Mouse (Mus musculus) kidney, adult 11 months (tissue): ENCODE data around the gene Sp6.

Experiments
- DNase-seq: peaks from one replicate; pipeline ENCODE4 v3.0.0; 2022

Sp6 gene

DNA sequence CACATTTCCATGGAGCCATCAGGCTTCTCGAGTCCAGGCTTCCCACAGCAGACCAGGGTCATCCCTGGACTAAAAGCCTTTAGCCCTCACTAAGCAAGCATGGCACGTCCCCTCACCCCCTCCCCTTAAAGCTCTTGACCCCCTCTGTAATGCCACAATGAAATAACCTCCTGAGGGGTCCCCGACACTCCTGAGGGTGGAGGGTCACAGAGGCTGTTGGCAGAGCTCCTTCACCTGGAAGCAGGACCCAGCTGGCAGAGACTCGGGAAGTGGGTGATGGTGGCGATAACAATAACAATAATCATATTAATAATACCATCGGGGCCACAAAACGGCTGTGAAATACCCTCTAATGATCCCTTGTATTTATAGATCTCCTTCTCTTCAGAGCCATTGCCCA is 30.3 kb upstream of the Sp6 start, which contains the start of gene Sp2:
TSS of gene Sp2 (minus strand) at position 101 of the 400 bp plus-strand sequence.
- DNase-seq = no peak

DNA sequence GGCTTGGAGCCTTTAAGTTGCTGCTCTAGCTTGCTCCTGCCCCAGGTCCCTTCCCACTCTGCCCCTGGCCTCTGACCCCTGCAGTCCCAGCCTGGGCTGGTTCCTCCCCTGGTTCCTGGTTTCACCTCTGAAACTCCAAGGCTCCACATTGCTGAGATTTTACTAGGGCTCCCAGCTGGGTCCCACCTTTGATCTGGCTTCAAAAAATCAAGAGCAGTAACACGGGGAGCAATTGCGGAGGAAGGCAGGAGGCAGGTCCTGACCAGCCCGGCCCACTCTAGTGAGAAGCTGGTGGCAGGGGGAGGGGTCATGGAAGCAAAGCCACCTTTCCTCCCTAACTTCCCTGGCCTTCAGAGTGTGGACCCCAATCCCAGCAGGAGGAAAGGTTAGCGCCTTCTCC is 28.3 kb upstream of the Sp6 start:
- DNase-seq = no peak

DNA sequence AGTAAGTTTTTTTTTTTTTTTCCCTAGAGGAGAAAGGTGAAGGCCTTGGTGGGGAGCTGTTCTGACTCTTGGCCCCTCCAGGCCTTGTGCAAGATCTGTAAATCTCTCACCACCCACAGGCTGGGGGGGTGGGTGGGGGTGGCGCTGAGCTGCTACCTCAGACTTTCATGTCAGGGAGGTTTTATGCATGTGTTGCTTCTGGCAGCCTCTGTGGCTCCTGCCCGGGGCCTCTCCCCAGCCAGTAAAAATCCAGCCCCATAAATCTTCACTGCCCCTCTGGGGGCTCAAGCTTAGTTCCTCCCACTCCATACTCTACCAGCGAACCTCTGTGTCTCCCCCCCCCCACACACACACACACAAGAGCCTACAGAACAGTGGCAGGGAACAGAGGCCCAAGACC is 26.7 kb upstream of the Sp6 start:
- no peak for DNase-seq

DNA sequence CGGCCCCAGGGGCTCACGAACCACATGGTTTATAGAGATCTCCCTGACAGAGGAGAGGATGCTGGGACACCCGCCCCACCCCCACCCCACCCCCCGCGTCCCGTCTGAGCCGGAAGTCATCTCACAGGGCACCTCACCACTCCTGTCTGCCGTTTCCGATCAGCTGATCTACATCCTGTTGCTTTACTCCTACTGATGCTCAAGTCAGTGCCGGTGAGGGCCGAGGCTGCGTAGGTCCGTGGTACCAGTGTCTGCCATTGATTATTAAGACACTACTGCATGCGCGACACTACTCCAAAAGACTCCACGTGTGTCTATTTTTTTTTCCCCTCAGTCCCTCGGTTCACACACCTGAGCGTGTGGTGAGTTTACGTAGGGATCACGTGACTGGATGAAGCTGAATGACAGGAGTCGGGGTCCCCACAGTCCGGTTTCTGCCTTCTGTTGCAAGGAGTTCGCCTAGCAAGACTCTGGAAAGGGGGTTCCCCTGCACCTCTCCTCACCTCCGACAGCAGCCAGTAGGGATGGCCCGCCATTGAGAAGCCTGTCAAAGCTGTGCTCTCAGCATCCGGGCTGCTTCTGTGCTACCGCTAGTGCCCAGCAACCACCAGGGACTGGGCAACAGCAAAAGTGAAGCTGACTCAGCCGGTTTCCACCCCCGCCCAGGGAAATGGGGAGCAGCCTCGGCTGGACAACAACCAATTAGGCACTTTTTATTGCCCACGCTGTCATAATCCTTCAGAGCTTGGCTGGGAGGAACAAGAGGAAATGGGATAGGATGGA is 25.1 kb upstream of the Sp6 start:
- DNase-seq = no peak

DNA sequence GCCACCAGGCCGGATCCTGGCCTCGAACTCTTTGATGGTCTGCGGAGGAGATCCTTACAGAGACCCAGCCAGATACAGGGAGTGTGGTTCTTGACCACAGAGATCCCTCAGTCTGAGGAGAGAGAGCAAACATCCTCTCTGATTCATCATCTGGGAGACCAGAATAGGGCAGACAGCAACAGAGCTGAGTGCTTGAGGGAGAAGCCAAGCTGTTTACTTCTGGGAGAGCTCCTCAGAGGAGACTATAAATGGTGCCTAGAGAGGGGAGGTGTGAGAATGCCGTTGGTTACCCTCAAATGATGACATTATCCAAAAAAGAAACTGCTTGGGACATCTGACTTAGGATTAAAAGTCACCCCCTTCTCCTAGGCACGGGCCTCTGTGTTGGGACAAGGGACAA is 21.7 kb upstream of the Sp6 start:
- DNase-seq = no peak

DNA sequence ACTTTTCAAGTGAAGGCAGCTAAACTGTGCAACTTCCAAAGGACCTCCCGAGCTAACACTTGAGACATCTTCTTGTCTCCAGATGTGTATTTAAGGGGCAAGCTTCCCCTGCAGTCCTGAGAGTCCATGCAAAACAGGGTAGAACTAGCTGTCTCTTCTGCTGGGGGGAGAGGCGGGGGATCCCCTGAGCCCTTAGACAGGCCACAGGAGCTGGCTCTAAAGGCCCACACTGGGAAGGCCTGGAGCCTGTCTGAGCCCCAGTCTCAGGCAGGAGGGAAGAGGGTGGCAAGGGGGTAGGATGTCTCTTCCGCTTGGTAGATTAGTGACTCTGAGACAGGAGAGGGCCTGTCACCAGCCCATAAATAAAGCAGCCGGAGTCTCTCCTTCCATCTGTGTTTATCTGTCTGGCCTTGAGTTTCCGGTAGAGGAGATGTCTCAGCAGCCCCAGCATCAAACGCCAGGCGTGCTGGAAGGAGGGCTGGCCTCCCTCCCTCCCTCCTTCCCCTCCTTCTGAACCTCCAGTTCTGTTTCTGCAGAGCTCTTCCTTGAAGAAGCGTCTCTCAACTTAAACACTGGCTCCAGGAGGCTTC is 20.4 kb upstream of the Sp6 start:
- no peak for DNase-seq

DNA sequence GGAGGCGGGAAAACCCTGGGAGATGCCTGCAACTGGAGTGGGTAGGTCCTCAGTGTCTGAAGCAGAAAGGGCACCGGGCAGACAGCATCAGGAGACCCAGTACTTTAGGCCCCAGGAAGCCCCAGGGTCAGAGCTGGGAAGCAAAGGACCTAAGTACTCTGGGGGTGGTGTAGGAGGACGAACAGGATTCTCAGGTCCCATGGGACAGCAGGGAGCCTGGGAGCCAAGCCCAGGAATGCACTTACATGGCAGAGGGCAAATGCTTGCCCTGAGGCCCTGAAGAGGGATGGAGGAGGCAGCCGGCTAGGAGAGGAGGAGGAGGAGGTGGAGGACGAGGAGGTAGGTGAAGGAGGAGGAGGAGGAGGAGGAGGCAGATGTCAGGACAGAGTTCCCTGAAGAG is 18.2 kb upstream of the Sp6 start:
- DNase-seq = no peak

DNA sequence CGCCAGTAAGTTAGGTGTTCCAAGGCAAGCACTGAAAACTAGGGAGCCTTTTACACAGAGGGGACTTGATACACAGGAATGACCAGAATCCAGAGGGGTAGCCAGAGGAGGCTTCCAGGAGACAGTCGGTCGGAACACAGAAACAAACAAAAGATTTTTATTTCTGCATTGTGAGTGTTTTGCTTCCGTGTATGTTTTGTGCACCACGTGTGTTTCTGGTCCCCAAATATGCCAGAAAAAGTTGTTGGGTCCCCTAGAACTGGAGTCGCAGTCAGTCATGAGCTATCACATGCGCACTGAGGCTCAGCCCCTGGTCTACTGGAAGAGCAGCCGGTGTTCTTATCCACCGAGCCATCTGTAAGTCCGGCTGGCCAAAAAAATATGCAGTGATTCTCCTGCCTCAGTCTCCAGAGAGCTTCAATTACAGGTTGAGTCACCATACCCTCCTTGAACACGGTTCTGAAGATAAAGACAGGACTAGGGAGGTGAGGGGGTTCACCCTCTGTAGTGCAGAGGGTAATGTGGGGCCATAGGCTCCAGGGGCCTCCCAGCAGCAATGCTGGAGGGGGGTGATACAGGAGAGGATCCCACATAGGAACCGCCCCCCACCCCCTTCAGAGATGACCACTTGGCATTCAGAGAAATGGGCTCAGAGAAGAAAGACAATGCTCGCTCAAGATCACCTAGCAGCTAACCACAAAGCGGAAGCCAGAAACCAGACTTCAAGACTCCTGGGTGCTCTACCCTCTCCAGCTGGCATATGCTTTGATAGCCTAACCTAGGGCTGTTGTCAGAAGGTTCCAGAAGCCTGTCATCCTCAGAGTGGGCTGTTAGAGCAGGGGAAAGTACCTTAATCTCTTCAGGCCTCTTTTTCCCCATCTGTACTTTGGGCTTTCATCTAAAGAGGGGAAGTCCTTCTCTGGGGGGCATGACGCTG is 17.1 kb upstream of the Sp6 start:
- no peak for DNase-seq

DNA sequence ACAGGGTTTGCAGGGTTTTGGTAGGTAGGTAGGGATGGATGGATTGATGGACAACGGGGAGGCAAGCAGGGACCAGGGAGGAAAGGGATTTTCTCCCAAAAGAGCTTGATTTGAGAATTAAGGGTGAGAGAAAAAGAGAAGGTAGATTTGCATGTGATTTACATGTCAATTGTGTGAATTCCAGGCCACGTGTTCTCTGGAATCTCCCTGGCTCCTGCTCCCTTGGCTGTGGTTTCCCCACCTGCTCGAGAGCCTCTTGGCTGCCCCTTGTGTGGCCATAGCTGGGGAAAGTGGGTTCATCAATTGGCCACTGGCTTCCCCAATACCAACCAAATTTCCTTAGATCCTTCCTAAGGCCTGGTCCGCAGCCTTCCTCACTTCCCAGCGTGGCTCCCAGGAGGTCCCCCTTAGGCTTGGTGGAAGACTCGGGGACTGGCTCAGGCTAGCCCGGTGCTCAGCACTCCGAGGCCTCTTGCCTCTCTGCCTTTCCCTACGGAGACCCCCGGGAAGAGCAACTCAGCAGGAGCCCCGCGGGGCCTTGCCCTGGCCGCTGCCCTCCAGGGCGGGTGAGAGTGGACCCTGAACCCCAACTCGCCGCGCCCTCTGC is 16.3 kb upstream of the Sp6 start:
- DNase-seq = no peak

DNA sequence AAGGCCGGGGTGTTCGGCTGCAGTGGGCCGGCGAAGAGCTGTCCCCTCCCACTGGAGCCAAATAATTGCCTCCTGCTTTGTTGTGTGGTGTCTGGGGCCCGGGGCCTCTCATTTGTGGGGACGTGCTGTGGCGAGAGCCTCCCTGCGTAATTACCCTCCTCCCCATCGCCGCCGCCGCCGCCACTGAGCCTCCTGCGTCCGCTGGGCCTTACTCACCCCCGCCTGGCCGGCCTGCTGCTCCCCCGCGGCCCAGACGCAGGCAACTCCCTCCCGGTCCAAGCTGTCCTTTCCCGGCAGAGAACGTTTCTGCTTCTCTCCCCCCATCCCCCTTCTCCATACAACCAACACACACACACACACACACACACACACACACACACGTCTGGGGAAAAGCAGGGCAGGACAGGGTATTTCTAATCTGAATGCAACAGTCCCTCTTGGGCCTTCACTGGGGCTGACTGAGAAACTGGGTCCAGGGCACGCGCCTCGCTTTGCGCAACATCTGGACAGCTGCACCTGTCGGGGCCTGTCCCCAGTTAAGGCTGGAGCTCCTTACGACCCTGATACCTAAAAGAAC is 15.7 kb upstream of the Sp6 start:
- DNase-seq = peak; percentile 48

DNA sequence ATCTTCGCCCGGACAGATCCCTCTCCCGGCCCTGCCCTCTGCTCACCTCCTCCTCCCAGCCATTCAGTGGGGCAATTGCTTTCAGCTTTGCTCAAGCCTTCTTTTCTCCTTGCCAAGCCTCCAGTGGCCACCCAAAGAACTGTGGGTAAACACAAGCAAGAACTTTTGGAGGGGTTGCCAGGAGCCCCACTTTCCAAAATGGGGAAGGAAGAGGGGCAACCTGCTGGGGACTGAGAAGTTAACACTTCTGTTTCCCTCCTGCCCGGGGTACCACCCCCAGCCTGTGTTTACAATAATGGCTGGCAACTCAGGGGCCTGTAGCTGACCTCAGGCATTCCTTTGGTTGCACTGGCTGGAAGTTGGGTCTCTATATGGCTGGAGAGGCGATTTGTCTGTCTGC is 10.0 kb upstream of the Sp6 start:
- DNase-seq = no peak

DNA sequence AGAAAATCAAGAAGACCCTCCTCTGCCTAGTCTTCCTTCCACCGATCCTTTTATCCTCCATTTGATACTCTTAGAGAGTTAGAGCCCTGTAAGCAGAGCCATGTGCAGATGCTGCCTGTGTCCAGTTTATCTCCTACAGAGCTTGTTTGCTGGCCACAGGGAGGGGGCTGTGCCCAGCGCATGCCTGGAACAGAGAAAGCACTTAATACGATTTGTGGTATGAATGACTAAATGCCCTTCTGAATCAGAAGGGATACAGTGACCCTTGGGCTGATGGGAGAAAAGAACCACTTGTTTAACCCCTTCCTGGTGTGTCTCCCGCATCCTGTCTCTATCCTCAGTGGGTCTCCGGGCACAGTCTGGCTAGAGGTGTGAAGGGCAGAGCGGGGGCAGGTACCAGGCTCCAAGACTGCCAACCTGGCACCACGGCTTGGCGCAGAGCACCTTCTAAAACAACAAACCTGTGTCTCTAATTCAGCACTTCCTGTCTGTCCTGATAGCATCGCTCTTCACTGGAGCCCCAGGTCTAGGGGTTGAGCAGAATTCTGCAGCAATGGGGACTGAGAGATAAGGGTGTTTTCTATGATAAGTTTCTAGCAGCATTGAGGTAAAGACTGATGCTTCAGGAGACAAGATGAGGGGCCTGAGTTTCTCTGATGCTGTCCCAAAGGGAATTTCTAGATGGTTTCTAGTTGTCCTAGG is 6.0 kb upstream of the Sp6 start:
- DNase-seq = no peak

DNA sequence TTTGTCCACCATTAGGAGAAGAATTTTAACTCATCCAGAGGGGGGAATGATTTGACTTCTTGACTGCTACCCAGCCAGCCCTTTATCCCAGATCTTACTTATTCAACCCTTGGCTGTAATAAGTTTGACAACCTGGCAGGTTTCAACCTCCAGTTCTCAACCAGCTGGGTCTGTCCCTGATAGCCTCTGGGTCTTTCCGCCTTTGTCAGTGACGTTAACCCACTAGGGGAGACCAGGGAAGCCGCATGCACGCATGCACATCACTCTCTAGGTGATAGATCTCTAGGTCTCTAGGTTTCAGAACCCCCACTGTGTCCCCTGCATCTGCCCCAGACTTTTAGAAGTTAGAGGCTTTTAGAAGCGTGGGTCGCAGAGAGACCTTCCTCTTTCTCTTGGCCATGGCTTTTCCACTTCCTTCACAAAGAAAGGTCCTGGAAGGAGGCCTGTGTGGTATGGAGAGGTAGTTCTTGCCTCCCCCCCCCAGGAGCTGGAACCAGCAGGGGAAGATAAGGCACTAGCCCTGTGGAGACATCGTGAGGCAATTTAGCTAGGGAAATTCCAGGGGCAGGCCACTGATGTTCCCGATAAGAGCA is 3.9 kb upstream of the Sp6 start:
- no peak for DNase-seq

DNA sequence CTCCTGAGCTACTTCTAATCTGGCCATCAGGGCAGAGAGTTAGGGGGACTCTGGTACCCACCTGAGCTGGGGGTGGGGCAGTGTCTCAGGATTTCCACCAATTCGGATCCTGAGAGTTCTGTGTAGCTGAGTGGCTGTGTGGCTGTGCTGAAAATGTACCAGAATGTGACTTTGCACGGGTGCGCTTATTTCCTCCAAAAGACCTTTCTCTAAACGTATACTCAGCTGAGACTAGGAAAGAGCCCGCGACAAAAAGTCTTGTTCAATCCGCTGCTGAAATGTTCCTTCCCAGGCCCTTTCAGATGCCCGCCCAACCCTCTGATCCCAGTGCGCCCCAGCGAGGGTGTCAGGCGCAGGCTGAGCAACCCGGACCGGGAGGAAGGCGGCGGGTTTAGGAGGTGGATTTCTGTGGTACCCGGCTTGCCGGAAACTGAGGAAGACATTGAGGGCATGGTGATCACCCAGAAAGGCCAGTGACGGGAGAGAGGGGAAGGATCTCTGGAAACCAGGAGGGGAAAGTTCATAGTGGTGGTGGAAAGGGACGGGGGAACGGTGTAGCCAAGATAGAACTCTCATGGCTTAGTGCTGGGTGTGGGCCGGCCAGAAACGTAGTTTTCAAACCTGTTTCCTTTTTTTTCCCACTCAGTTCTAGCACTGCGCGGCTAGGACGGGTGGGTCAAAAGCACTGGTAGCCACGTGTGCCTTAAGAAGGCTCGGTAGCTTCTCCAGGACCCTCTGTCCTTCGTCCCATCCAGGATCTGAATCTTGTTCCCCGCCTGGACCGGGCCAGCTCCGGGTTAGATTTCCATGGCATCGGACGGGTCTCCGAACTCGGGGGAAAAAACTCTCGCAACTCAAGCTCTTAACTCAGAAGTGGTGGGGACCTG is 4.7 kb downstream of the Sp6 start:
- DNase-seq = no peak

DNA sequence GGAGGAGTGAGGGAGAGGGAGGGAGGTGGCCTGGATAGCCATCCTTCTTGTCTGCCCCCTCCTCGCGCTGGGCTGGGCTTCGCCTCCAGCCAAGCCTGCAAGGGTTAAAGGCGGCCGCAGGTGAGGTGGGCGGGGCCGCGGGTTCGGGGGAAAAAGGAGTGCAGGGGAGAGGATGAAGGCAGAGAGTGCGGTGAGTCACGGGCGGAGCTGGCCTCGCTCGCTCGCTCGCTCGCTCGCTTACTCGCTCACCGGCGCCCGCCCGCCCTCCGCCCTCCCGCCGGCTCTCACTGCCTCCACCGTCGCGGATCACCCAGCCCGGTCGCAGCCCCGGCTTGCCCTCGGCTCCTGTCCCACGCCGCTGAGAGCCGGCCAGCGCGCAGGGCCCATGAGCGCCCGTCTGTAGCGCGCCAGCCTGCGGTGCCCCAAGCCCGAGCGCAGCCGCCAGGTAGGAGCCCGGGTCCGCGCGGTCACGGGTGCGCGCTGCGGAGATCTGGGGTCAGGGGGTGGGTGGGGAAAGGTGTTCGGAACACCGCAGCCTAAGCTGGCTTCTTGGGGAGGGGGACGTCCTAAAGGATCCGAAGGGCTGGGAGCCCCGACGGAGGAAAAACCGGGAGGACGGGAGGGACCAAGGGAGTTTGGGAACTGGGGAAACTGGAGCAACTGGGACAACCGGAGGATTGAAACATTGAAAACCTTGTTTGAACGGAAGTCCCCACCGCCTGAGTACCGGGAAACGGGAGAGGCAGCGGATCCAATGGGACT is 5.6 kb downstream of the Sp6 start:
- DNase-seq = no peak

DNA sequence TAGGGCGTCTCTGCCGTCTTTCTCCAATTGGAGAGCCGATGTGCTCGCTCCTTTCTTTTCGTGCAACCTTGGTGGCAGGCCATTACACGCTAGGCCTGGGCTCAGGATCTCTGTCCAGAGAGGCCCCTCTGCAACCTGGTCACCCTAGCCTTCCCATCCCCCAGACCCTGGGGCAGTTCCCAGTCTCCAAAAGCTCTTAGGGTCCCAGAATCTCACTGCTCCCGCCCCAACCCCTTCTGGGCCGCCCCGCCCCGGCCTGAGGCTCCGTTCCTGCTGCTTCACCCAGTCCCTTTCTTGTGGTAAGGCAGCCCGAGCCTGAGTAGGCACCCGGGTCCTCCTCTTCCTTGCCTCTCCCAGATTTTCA is 6.1 kb downstream of the Sp6 start:
- DNase-seq = no peak

DNA sequence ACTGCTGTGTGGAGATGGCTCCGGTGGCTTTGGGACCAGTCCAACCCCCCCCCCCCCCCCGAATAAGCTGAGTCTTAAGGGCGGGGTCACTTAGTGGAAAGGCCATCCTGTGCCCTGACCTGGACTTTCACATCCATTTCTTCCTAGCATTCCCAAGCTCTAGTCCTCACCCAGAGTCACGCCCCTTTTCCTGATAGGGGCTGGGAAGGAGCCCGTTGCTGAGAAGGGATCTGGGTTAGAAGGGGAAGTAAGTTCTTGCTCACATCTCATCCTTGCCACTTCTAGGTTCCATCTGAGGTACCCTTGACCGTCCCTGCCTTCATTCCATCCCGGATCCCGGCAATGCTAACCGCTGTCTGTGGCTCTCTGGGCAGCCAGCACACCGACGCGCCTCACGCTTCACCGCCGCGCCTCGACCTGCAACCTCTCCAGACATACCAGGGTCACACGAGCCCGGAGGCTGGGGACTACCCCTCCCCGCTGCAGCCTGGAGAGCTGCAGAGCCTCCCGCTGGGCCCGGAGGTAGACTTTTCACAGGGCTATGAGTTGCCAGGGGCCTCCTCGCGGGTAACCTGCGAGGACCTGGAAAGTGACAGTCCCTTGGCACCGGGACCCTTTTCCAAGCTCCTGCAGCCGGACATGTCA is 8.0 kb downstream of the Sp6 start:
- no peak for DNase-seq

DNA sequence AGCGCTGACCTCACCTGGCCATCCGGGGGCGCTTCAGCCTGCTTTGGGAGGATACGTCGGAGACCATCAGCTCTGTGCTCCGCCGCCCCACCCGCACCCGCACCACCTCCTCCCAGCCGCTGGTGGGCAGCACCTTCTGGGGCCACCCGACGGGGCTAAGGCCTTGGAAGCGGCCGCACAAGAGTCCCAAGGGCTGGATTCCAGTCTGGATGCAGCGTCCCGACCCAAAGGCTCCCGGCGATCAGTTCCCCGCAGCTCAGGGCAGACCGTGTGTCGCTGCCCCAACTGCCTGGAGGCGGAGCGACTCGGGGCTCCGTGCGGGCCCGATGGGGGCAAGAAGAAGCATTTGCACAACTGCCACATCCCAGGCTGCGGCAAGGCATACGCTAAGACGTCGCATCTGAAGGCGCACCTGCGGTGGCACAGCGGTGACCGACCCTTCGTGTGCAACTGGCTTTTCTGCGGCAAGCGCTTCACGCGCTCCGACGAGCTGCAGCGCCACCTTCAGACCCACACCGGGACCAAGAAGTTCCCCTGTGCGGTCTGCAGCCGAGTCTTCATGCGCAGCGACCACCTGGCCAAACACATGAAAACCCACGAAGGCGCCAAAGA is 8.8 kb downstream of the Sp6 start:
- peak; percentile 74 for DNase-seq

DNA sequence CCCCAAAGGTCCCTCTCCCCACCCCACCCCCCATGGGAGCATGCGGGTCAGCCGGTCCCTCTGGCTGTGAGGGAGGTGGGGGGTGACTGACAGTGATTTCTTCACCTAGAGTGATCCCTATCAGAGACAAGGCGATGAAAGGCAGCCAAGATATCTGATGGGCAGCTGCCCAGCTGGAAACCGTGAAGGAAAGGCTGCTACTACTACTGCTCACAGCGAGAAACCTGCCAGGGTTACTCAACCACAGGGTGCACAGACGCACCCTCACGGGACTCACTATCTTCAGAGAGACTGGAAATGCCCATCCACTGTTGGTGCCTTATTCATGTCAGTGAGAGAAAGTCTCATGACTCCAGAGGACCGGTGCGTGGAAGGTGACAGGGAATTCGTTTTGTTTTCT is 11.8 kb downstream of the Sp6 start:
- DNase-seq = no peak
